Mouse (Mus musculus): ENCODE measurements around the gene Gid4. TPM values are rescaled to one million over a fixed set of nuclear protein-coding genes. Genes with fewer than 3 reads are reported as not detected.
"Not testable (repeated sequence)": the region's sequence is repeated elsewhere in the genome, so short reads cannot be mapped to it uniquely, and the experiment has no call there.

Gene Gid4
- polyA plus RNA-seq, 1 experiment from 2014 or later: 26.6 TPM

DNA sequence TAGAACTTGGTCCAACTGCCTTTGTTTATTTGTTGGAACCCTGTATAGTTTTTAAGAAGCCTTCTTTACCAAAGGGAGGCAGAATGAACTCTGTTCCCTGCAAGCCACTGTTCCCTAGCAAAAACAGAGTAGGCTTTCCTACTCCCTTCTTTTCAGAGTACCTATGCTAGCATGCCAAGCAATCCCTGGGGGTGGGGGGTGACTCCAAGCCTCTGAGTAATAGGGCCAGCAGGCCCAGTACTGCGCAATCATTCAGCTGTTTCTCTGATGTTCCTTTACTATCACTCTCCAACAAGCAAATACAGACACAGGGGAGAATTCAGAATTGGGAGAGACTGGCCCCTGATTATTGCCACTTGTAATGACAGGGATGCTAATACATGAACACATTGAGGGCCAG is 10.3 kb upstream of the Gid4 start:
- Histone ChIP-seq H3K36me3 (peaks cover 80% of the 10 kb centered on the region), H3K9me3 (no peaks in the 10 kb centered on the region), H3K27me3 (ENCODE audit: insufficient read depth, poor library complexity, severe bottlenecking) (no peaks in the 10 kb centered on the region), H3K27ac (no peak overlapping the region), H3K4me1 (replicated peaks) (no peaks in the 10 kb centered on the region), H3K4me3 (no peak overlapping the region)
- DNase-seq (ENCODE audit: low spot score): no peak
- WGBS: 95% methylated on average over 1 of the region's 1 CpGs

DNA sequence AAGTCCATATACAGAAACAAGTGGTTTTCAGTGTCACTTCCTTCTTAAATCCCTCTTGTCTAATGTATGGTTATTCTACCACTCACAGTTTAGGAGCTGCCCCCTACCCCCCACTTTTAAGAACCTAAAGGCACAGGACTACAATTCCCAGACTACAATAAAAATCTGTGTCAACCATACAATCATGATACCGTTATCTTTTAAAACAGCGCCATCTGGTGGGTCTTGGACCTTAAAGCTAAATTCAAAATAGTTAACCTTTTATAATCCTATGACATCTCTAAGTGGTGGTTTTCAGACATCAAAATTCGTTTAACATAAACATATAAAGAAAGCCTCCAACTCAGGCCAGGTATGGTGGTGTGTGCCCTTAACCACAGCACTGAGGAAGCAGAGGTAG is 4.8 kb upstream of the Gid4 start:
- WGBS: 16% methylated on average over 3 of the region's 3 CpGs
- Histone ChIP-seq H3K36me3 (peaks cover 24% of the 10 kb centered on the region), H3K27me3 (ENCODE audit: insufficient read depth, poor library complexity, severe bottlenecking) (no peaks in the 10 kb centered on the region), H3K27ac (no peak overlapping the region), H3K4me3 (no peak overlapping the region), H3K9me3 (no peaks in the 10 kb centered on the region), H3K4me1 (replicated peaks) (peaks cover 26% of the 10 kb centered on the region)
- peak; percentile 21 for DNase-seq (ENCODE audit: low spot score)

DNA sequence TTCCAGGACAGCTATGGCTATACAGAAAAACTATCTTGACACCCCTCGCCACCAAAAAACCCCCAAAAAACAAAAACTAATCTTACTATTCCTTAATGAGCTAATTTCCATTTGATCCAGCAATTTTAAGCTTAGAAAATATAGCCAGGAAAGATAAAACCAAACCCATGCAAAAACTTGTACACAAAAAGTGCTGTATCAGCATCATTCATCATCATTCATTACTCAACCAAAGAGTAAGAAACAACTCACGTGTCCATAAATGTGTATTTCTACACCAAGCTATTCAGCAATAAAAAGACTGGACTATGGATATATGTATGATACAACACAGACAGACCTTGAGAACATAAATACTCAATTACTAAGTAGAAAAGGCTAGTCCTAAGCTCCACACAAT is 4.0 kb upstream of the Gid4 start:
- no peaks in the 10 kb centered on the region for H3K27me3 ChIP-seq (ENCODE audit: insufficient read depth, poor library complexity, severe bottlenecking)
- no peak for DNase-seq (ENCODE audit: low spot score)
- WGBS: 95% methylated on average over 2 of the region's 2 CpGs
- peaks cover 31% of the 10 kb centered on the region for H3K4me1 ChIP-seq (replicated peaks)
- H3K27ac ChIP-seq: no peak overlapping the region
- no peak overlapping the region for H3K4me3 ChIP-seq
- peaks cover 16% of the 10 kb centered on the region for H3K36me3 ChIP-seq
- H3K9me3 ChIP-seq: no peaks in the 10 kb centered on the region

DNA sequence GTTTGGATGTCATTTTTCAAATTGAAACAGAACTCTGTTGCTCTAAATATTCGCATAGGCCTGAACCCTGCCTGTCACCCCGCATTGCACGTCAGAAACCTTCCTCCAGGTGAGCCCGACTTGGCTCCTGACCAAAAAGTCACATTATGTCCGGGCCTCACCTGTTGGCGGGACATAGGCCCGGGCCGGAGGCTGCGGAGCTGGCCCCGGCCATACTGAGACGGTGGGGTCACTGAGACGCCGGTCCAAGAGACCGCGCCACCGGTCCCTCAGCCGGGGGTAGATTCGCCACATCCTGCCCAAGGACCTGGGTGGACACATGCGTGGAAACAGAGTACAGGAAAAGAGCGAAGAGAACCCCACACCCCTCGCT is 369 bp upstream of the Gid4 start:
- under 1% methylated on average over 21 of the region's 21 CpGs for WGBS
- Histone ChIP-seq H3K27me3 (ENCODE audit: insufficient read depth, poor library complexity, severe bottlenecking) (no peaks in the 10 kb centered on the region), H3K36me3 (no peaks in the 10 kb centered on the region), H3K27ac (peak overlapping the region; percentile 95), H3K4me3 (peak overlapping the region; percentile 94), H3K4me1 (replicated peaks) (peaks cover 49% of the 10 kb centered on the region), H3K9me3 (no peaks in the 10 kb centered on the region)
- DNase-seq (ENCODE audit: low spot score): no peak

DNA sequence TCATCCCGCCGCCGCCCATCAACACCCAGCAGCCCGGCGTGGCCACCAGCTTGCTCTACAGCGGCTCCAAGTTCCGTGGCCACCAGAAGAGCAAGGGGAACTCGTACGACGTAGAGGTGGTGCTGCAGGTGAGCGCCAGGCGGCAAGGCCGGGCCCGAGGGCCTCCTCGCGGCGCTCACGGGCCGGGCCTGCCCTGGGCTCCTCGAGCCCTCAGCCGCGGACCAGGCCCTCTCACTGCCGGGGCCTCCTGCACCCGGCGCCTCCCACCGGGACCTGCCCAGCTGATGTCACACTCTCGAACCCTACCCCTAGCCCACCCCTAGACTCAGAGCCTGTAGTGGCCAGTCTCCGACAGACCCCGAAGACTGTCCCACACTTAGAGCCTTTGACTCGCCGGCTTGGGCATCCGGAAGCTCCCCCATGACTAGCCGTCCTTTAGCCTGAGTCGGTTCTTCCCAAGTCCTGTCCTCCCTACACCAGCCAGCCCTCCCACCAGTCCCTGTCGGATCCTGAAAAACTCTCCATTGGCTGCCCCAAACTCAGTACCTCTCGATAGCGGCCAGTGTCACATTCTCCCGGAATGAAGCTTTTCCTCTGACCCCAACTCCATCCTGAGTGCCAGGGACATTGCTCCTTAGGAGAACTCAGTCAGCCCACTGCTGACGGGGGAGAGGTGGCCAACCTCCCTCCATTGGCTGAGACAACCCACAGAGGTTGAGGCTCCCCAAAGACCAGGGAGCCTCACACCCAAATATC is 950 bp downstream of the Gid4 start, which contains the start of gene Atpaf2:
Gene Atpaf2, minus strand, starts transcription at position 741 of the 756 bp plus-strand sequence.
- no peaks in the 10 kb centered on the region for H3K36me3 ChIP-seq
- H3K4me1 ChIP-seq (replicated peaks): peaks cover 49% of the 10 kb centered on the region
- peak; percentile 61 for DNase-seq (ENCODE audit: low spot score)
- WGBS: under 1% methylated on average over 39 of the region's 39 CpGs
- peak within 1 kb of the TSS; percentile 94 for H3K4me3 ChIP-seq
- H3K27ac ChIP-seq: peak within 1 kb of the TSS; percentile 95
- no peaks in the 10 kb centered on the region for H3K9me3 ChIP-seq
- H3K27me3 ChIP-seq (ENCODE audit: insufficient read depth, poor library complexity, severe bottlenecking): no peaks in the 10 kb centered on the region

DNA sequence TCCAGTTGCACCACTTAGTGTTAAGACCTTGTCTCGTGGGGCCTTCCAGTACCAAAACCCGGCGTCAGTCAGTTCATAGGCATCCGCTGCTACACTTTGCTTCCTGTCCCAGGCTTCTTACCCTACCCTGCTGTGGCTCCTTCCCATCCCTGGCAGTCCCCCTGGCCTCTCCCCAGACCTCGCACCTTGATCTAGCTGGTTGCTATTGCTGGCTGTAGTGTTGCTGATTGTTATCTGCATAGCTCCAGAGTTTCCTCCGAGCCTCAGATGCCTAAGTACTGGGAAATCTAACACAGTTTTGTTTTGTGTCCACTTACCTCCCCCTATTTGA is 1.5 kb downstream of the Gid4 start:
- H3K4me1 ChIP-seq (replicated peaks): peaks cover 49% of the 10 kb centered on the region
- no peaks in the 10 kb centered on the region for H3K9me3 ChIP-seq
- H3K27me3 ChIP-seq (ENCODE audit: insufficient read depth, poor library complexity, severe bottlenecking): no peaks in the 10 kb centered on the region
- H3K36me3 ChIP-seq: no peaks in the 10 kb centered on the region
- peak overlapping the region; percentile 94 for H3K4me3 ChIP-seq
- DNase-seq (ENCODE audit: low spot score): no peak
- WGBS: 36% methylated on average over 6 of the region's 6 CpGs
- H3K27ac ChIP-seq: peak overlapping the region; percentile 95

DNA sequence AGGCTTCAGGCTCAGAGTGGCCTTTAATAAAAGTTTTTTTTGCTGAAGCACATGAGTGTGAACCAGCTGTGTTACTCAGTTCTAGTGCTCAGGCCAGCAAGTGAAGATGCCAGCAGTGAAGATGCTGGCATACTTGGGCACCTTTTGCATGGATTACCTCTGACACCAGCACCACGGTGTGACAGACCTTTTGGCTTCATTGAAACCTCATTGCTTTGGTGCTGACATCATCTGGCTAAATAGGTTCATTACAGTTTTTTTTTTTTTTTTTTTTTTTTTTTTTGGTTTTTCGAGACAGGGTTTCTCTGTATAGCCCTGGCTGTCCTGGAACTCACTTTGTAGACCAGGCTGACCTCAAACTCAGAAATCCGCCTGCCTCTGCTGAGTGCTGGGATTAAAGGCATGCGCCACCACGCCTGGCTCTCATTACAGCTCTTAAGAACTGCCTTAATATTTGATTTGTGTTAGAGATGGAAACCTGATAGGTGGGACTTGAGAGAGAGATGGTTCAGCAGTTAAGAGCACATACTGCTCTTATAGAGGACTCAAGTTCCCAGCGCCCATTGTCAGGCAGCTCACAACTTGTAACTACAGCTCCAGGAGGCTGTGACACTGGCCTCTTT is 5.2 kb downstream of the Gid4 start:
- Histone ChIP-seq H3K36me3 (peaks cover 16% of the 10 kb centered on the region), H3K9me3 (no peaks in the 10 kb centered on the region), H3K27ac (no peak overlapping the region), H3K27me3 (ENCODE audit: insufficient read depth, poor library complexity, severe bottlenecking) (no peaks in the 10 kb centered on the region), H3K4me3 (no peak overlapping the region), H3K4me1 (replicated peaks) (peaks cover 23% of the 10 kb centered on the region)
- DNase-seq (ENCODE audit: low spot score): no peak
- WGBS: 65% methylated on average over 6 of the region's 6 CpGs

DNA sequence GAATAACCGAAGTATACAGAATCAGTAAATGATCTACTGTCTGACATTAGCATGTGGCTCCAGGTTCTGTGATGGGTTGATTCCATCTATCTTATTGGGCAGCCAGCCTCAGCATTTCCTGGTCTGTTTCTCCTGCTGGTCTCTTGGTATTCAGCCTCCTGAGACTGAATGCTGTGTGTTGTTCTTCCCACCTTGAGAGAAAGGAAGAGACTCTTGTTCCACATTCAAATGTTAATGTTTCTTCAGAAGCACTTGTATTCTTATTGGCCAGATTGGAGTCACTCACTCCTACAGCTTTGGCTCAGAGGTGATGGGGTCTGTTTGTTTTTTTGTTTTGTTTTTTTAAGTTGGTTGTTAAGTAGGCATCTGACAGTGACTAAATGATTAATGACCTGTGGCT is 6.1 kb downstream of the Gid4 start:
- no peak overlapping the region for H3K4me3 ChIP-seq
- no peak overlapping the region for H3K27ac ChIP-seq
- H3K4me1 ChIP-seq (replicated peaks): peaks cover 17% of the 10 kb centered on the region
- H3K9me3 ChIP-seq: no peaks in the 10 kb centered on the region
- no peaks in the 10 kb centered on the region for H3K27me3 ChIP-seq (ENCODE audit: insufficient read depth, poor library complexity, severe bottlenecking)
- peaks cover 25% of the 10 kb centered on the region for H3K36me3 ChIP-seq
- no peak for DNase-seq (ENCODE audit: low spot score)
- WGBS: 64% methylated on average over 1 of the region's 1 CpGs

DNA sequence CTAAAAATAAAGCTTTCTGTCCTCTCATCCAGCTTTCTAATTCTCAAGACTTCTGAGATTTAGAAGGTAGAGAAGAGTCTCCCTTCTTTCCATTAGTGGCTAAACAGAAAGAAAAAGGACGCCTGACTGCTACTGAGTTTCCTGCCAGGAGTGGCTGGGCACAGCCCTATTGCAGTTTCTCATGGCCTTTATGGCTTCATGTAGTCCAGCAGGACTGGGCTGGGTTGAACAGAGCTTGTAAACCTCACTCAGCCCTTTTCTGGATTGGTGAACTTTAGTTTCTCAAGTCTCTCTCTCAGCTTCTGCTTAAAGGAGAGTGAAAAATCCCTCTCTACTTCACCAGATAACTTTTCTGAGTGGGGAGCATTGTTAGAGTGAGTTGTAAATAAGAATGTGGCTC is 9.5 kb downstream of the Gid4 start:
- H3K36me3 ChIP-seq: peaks cover 54% of the 10 kb centered on the region
- H3K4me3 ChIP-seq: no peak overlapping the region
- 86% methylated on average over 1 of the region's 1 CpGs for WGBS
- H3K9me3 ChIP-seq: no peaks in the 10 kb centered on the region
- DNase-seq (ENCODE audit: low spot score): no peak
- H3K27ac ChIP-seq: no peak overlapping the region
- H3K4me1 ChIP-seq (replicated peaks): no peaks in the 10 kb centered on the region
- H3K27me3 ChIP-seq (ENCODE audit: insufficient read depth, poor library complexity, severe bottlenecking): no peaks in the 10 kb centered on the region

DNA sequence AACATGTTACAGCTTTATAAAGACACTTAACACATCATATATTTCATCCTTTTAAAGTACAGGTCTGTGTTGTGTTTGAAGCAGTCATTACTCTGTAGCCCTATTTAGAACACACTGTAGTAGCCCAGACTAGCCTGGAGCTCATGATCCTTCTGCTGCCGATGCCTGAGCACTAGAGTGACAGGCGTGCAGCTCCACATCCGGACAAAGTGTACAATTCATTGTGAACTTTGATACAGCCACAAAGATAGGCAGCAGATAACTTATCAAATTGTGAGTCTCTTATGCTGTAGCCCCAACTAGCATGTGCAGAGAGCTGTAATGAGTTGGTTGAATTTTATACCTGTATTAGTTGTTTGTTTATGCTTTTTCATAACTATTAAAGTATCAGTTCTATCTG is 10.7 kb downstream of the Gid4 start:
- H3K4me1 ChIP-seq (replicated peaks): no peaks in the 10 kb centered on the region
- no peak overlapping the region for H3K27ac ChIP-seq
- no peaks in the 10 kb centered on the region for H3K27me3 ChIP-seq (ENCODE audit: insufficient read depth, poor library complexity, severe bottlenecking)
- H3K4me3 ChIP-seq: no peak overlapping the region
- WGBS: 96% methylated on average over 3 of the region's 3 CpGs
- DNase-seq (ENCODE audit: low spot score): no peak
- peaks cover 65% of the 10 kb centered on the region for H3K36me3 ChIP-seq
- no peaks in the 10 kb centered on the region for H3K9me3 ChIP-seq

DNA sequence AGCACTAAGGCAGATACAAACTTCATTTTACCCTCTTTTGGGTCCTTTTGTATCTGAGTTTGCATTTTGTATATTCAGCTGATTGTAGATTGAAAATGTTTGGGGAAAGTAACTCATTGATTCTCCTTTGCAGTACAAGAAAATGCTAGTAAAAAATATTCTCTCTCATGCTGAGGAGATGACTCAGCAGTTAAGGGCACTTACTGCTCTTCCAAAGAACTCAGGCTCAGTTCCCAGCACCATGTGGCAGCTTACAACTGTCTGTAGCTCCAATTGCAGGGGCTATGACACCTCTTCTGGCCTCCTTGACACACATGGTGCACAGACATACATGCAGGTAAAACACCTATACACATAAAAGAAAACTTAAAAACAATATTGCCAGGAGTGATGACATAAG is 16.6 kb downstream of the Gid4 start:
- no peak for DNase-seq (ENCODE audit: low spot score)
- no peaks in the 10 kb centered on the region for H3K27me3 ChIP-seq (ENCODE audit: insufficient read depth, poor library complexity, severe bottlenecking)
- H3K4me3 ChIP-seq: no peak overlapping the region
- no peak overlapping the region for H3K27ac ChIP-seq
- H3K9me3 ChIP-seq: no peaks in the 10 kb centered on the region
- H3K4me1 ChIP-seq (replicated peaks): no peaks in the 10 kb centered on the region
- H3K36me3 ChIP-seq: peaks cover 89% of the 10 kb centered on the region

DNA sequence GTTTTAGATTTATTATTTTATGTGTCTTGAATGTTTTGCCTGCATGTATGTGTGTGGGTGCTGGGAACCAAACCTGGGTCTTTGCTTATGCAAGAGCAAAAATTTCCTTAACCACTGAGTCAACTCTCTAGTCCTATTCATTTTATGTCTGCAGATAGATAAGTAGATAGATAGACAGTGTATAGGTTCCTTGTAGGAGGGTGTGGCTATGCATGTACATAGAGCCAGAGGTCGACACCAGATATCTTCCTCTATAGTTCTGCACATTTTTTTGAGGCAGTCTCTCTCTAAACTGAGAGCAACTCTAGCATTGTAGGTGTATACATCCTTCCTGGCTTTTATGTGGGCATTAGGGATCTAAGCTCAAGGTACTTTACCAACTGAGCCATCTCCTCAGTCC is 18.2 kb downstream of the Gid4 start:
- peaks cover 83% of the 10 kb centered on the region for H3K36me3 ChIP-seq
- no peak overlapping the region for H3K27ac ChIP-seq
- no peak for DNase-seq (ENCODE audit: low spot score)
- WGBS: 98% methylated on average over 1 of the region's 1 CpGs
- H3K4me3 ChIP-seq: no peak overlapping the region
- H3K9me3 ChIP-seq: no peaks in the 10 kb centered on the region
- H3K27me3 ChIP-seq (ENCODE audit: insufficient read depth, poor library complexity, severe bottlenecking): no peaks in the 10 kb centered on the region
- H3K4me1 ChIP-seq (replicated peaks): no peaks in the 10 kb centered on the region

DNA sequence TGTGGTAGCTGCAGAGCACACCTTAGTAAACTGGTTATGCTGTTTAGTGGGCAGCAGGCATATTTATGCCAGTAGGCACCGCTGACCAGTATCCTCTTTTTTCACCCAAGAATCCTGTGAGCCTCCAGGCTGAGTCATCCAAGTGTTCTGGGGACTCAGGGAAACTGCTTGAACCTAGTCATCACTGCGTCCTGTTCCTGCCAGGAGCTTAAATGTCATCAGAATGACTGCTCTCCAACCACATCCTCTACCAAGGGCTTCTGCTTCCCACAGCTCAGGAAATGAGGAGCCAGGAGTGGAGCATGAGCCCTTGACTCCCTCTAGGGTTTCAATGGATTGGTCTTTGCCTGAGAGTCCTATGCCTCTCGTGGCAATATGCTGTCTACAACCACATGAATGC is 19.7 kb downstream of the Gid4 start:
- peaks cover 81% of the 10 kb centered on the region for H3K36me3 ChIP-seq
- WGBS: 87% methylated on average over 3 of the region's 3 CpGs
- H3K4me1 ChIP-seq (replicated peaks): no peaks in the 10 kb centered on the region
- no peaks in the 10 kb centered on the region for H3K9me3 ChIP-seq
- no peaks in the 10 kb centered on the region for H3K27me3 ChIP-seq (ENCODE audit: insufficient read depth, poor library complexity, severe bottlenecking)
- no peak for DNase-seq (ENCODE audit: low spot score)
- no peak overlapping the region for H3K27ac ChIP-seq
- no peak overlapping the region for H3K4me3 ChIP-seq

DNA sequence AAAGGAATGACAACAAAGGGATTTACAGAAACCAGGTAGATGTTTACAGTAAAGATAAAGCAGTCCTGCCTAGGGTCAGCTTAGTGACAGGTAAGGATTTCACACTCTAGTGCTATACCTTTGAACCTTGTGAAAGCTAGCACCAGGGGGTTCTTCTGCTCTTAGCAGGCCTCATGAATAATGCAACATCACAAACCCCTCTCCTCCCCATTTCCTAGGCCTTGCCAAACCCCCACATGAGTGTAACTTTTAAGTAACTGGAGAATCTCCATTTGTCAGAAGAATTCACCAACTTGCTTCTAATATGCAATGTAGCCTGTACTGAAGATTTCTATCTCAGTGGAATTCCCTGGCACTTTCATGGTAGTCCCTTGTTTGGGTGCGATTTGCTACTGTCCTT is 22.7 kb downstream of the Gid4 start:
- H3K4me3 ChIP-seq; H3K4me1 ChIP-seq (replicated peaks); H3K27me3 ChIP-seq (ENCODE audit: insufficient read depth, poor library complexity, severe bottlenecking); H3K27ac ChIP-seq; H3K9me3 ChIP-seq; DNase-seq (ENCODE audit: low spot score): not testable (repeated sequence)
- peaks cover 83% of the 10 kb centered on the region for H3K36me3 ChIP-seq
- 30% methylated on average over 1 of the region's 1 CpGs for WGBS
